Mouse (Mus musculus) liver, adult (tissue): Measurements from ENCODE around the gene Olfr1532-ps1.
"Not testable (repeated sequence)": the region's sequence is repeated elsewhere in the genome, so short reads cannot be mapped to it uniquely, and the experiment has no call there.

Experiments
- GATA4 ChIP-seq: IDR thresholded peaks from 2 replicates; pipeline ENCODE4 v1.6.1; 2014; ENCODE audit warnings: mild to moderate bottlenecking, low read length; ENCODE audit not compliant: insufficient replicate concordance

The Olfr1532-ps1 gene

DNA sequence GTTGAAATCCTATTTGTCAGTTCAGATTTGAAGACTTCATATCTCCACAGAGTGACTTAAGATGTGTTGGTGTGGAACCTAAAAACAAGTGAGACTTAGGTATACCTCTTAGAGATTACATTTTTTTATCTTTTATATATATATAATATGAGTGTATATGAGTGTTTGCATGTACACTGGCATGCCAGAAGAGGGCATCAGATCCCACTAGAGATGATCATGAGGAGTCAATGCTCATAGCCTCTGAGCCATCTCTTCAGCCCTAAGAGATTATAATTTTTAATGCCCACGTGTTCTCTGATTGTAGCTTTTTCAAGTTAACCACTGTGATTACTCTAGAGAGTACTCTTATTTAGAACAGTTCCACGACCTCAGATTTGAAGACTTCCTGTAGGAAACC lies at the start of gene Olfr1532-ps1:
Olfr1532-ps1 (plus strand) TSS at position 326 of the 400 bp plus-strand sequence.
- no peak for TF ChIP-seq GATA4

DNA sequence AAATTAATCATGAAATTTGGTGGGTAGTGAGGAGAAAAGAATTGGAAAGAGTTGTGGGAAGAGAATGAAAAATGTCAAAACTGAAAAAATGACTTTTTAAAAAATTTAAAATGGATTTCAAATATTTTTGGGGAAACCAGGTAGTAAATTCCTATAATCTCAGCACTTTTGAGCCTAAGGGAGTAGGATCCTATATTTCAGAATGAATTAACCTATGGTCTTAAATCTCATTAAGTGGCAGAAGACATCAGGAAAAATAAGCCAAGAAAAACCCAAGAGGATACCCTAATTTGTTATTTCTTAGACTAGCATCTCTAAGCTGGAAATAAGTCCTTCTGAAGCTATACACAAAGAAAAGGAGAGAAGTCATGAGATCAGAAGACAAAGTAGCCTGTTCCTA lies 44.9 kb upstream of the Olfr1532-ps1 start, which contains the start of gene Olfr704:
Olfr704 (plus strand) TSS at position 301 of the 400 bp plus-strand sequence.
- TF ChIP-seq GATA4: no peak

DNA sequence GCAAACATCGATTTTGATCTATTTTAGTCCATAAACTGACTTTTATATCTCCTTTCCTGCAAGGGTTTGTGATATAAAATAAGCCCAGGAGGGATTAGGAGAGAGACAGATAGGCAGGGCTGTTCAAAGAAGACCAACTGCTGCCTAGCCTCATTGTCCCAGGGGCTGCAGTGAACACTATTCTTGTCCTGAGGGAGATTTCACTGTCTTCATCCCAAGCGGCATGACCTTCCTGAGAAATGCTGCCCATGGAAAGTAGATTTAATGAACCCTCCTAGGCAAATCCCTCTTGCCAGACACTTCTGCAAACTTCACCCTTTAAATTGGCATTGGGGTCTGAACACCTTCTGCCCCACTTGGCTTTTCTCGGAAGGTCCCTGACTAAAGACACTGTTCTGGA lies 31.0 kb upstream of the Olfr1532-ps1 start, which contains the start of gene Olfr705:
Olfr705 (minus strand) TSS at position 101 of the 400 bp plus-strand sequence.
- no peak for TF ChIP-seq GATA4

DNA sequence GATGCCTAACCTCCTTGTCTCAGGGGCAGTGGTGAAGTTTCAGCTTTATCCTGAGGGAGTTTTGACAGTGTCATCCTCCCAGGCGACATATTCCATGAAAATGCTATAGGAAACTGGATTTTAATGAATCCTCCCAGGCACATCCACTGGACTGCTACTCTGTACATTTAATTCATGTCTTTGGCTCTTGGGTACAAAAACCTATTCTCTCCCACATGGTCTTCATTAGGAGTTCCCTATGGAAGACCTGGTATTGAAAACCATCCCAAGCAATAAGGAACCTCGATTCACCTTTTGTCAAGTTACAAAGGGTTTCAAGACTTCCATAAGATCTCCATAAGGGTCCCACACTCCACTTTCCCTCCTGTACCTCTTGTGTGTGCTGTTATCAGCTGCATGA lies 19.7 kb upstream of the Olfr1532-ps1 start, which contains the start of gene Olfr706:
Olfr706 (minus strand) TSS at position 101 of the 400 bp plus-strand sequence.
- no peak for TF ChIP-seq GATA4

DNA sequence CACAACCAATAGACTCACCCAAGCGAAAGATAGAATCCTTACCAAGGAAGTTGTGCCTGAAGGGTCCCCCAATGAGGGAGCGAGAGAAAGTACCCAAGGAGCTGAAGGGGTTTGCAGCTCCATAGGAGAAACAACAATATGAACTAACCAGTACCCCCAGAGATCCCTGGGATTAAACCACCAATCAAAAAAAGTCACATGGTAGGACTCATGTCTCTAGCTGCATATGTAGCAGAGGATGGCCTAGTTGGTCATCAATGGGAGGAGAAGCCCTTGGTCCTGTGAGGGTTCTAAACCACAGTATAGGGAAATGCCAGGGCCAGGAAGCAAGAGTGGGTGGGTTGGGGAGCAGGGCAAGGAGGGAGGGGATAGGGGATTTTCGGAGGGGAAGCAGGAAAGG lies 6.7 kb upstream of the Olfr1532-ps1 start, which contains the start of gene Olfr707:
Olfr707 (minus strand) TSS at position 101 of the 400 bp plus-strand sequence.
- not testable (repeated sequence) for TF ChIP-seq GATA4

DNA sequence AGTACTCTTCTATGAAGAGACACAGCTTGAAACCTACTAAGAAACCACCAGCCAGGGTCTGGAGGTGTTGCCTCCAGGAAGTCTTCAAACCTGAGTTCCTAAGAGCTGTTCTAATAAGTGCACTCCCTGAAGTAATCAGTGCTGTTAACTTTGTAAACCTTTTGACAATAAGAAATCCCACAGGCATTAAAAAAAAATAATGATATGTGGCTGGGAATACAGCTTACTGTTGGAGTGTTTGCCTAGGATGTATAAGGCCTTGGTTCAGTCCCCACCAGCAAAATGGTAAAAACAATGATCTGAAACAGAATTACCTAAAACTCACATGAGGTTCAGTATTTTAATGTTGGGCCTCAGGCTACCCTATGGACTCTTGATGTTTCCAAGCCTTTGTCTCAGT lies 24.3 kb downstream of the Olfr1532-ps1 start, which contains the start of gene Olfr709-ps1:
Olfr709-ps1 (minus strand) TSS at position 101 of the 400 bp plus-strand sequence.
- TF ChIP-seq GATA4: no peak

DNA sequence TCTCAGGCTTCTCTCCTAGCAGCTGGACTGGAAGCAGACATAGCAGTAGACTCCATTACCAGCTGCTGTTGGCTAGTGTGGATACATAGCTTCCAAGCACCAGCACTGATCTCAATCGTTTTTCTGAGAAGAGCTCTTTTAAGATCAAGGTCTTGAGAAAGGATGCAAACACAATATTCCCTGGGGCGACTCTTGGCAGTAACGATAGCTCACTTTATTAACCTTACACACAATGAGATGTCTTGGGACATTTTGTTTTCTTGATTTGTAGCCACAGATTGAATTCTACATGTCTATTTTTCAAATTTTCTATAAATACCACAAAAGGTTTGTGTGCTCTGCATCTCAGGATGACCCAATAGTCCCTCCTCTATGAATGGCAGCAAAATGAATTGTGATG lies 40.4 kb downstream of the Olfr1532-ps1 start, which contains the start of gene Olfr710:
Olfr710 (minus strand) TSS at position 101 of the 400 bp plus-strand sequence.
- TF ChIP-seq GATA4: no peak

DNA sequence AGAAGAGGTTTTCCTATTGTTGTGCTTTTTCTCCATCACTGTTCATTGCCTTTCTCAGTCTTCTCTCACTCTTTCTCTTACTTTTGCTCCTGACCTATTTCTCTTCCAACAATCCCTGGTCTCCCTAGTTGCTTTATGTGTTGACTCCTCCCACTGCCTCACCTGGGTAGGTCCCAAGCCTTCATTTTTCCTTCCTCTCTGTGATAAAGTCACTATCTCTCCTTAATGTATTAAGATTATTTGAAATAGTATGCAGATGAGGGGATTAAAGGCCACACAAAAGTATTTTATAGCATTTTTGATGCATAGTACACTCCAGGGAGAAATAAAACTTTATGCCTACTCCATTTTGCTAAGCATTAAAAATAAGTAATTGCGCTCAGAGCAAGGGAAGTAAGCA lies 56.0 kb downstream of the Olfr1532-ps1 start, which contains the start of gene Olfr6:
Olfr6 (minus strand) TSS at position 101 of the 400 bp plus-strand sequence.
- TF ChIP-seq GATA4: no peak
